Comparison of ENCODE assay signal across 8 mouse cellular contexts in genomic region chr12:16589966-16590365, GRCm38 (mm10). TPM values are rescaled to one million over a fixed set of nuclear protein-coding genes. Genes with fewer than 3 reads are reported as not detected.
DNase-seq lines count a peak whose midpoint lies in the region; ATAC-seq lines count a peak whose summit lies in the region.

No protein-coding gene starts in this region.

- no peaks in the 10 kb centered on the region for H3K9me3 ChIP-seq in embryonic facial prominence, embryonic 15.5 days (replicated peaks)
- no peaks in the 10 kb centered on the region for H3K9me3 ChIP-seq in kidney, embryonic 14.5 days (ENCODE audit: control insufficient read depth, low read length)
- H3K9me3 ChIP-seq in midbrain, embryonic 11.5 days (ENCODE audit: control insufficient read depth, low read length) = no peaks in the 10 kb centered on the region

- H3K27me3 ChIP-seq in embryonic facial prominence, embryonic 15.5 days = no peaks in the 10 kb centered on the region
- H3K27me3 ChIP-seq in kidney, embryonic 14.5 days (ENCODE audit: control insufficient read depth, insufficient read depth, low read length) = no peaks in the 10 kb centered on the region
- H3K27me3 ChIP-seq in midbrain, embryonic 11.5 days (ENCODE audit: control insufficient read depth, insufficient read depth, low read length) = no peaks in the 10 kb centered on the region

- 23% methylated on average over 4 of the region's 4 CpGs for WGBS in embryonic facial prominence, embryonic 15.5 days
- WGBS in kidney, embryonic 14.5 days = 12% methylated on average over 4 of the region's 4 CpGs
- WGBS in midbrain, embryonic 11.5 days = 21% methylated on average over 4 of the region's 4 CpGs

- H3K4me3 ChIP-seq in embryonic facial prominence, embryonic 15.5 days (replicated peaks) = 0 out of 2 replicates have a peak overlapping the region, but pooled peaks have one; percentile 75
- H3K4me3 ChIP-seq in kidney, embryonic 14.5 days (ENCODE audit: low read length) = no peak overlapping the region
- no peak overlapping the region for H3K4me3 ChIP-seq in midbrain, embryonic 11.5 days (ENCODE audit: low read depth, low read length)

- ATAC-seq in embryonic facial prominence, embryonic 15.5 days (ENCODE audit: insufficient number of reproducible peaks, low FRiP score, low TSS enrichment, low read depth) = no peak
- peak; percentile 21; the same call in 1 of the 2 replicates for ATAC-seq in kidney, embryonic 14.5 days (ENCODE audit: low FRiP score, low TSS enrichment)
- no peak for ATAC-seq in midbrain, embryonic 11.5 days (ENCODE audit: low FRiP score)

- H3K27ac ChIP-seq in embryonic facial prominence, embryonic 15.5 days (replicated peaks) = no peak overlapping the region
- H3K27ac ChIP-seq in kidney, embryonic 14.5 days (ENCODE audit: low read depth, low read length) = no peak overlapping the region
- no peak overlapping the region for H3K27ac ChIP-seq in midbrain, embryonic 11.5 days (ENCODE audit: low read depth, low read length)

- intact Hi-C loops in left cerebral cortex, postnatal 4 days (cut with DNase I) = no loop called here

- DNase-seq in cerebellum, adult 9-10 months = peak; percentile 54
- DNase-seq in cerebellum, postnatal 25 days = no peak
- no peak for DNase-seq in midbrain, embryonic 11.5 days (ENCODE audit: low spot score, missing footprints)
- no peak for DNase-seq in spleen, adult 12 weeks (ENCODE audit: low spot score)
- no peak for DNase-seq in left cerebral cortex, postnatal 4 days
- no peak for DNase-seq in thymus, postnatal 4 days

- H3K4me2 ChIP-seq in embryonic facial prominence, embryonic 15.5 days (replicated peaks) = peak overlapping the region; percentile 90; the same call in 1 of the 2 replicates
- H3K4me2 ChIP-seq in kidney, embryonic 14.5 days (replicated peaks; ENCODE audit: low read depth, low read length) = peak overlapping the region; percentile 2; the same call in 1 of the 2 replicates
- peak overlapping the region; percentile 71; the same call in 1 of the 2 replicates for H3K4me2 ChIP-seq in midbrain, embryonic 11.5 days

- H3K9ac ChIP-seq in embryonic facial prominence, embryonic 15.5 days = no peak overlapping the region
- no peak overlapping the region for H3K9ac ChIP-seq in kidney, embryonic 14.5 days (ENCODE audit: low read depth, low read length)
- no peak overlapping the region for H3K9ac ChIP-seq in midbrain, embryonic 11.5 days (ENCODE audit: low read length)

- peaks cover 29% of the 10 kb centered on the region for H3K4me1 ChIP-seq in embryonic facial prominence, embryonic 15.5 days
- peaks cover 22% of the 10 kb centered on the region for H3K4me1 ChIP-seq in kidney, embryonic 14.5 days (ENCODE audit: control insufficient read depth, insufficient read depth, low read length)
- peaks cover 22% of the 10 kb centered on the region for H3K4me1 ChIP-seq in midbrain, embryonic 11.5 days (ENCODE audit: control insufficient read depth, insufficient read depth, low read length)

- no peaks in the 10 kb centered on the region for H3K36me3 ChIP-seq in embryonic facial prominence, embryonic 15.5 days
- H3K36me3 ChIP-seq in kidney, embryonic 14.5 days (ENCODE audit: control insufficient read depth, insufficient read depth, low read length) = no peaks in the 10 kb centered on the region
- no peaks in the 10 kb centered on the region for H3K36me3 ChIP-seq in midbrain, embryonic 11.5 days (ENCODE audit: control insufficient read depth, insufficient read depth, low read length)

RNA-seq across cellular contexts. Expression of gene Lpin1, which starts 20.8 kb away (rescaled TPM):
- polyA plus RNA-seq in embryonic facial prominence, embryonic 15.5 days (2015; fragmentation: Nextera tagmentation; extraction: Ambion mirVana) = 6.2 and 6.5 TPM in 2 replicates
- polyA plus RNA-seq in kidney, embryonic 14.5 days (2014; fragmentation: Nextera tagmentation; extraction: Ambion mirVana) = 3.5 and 6.1 TPM in 2 replicates
- polyA plus RNA-seq in midbrain, embryonic 11.5 days (2014; fragmentation: Nextera tagmentation; extraction: Ambion mirVana) = 10.5 and 11.4 TPM in 2 replicates
- 10 to 100 TPM; 16.7 to 19.5 TPM for total RNA-seq in left cerebral cortex, postnatal 4 days (2021)

Comparison
In these comparisons a context has a peak if more than half of its experiments do, and no peak if none do; other contexts are left out.
1. H3K4me2 ChIP-seq: peak in every context shown above with its lines; median percentile 90 in embryonic facial prominence, embryonic 15.5 days; 71 in midbrain, embryonic 11.5 days; 2 in kidney, embryonic 14.5 days.